Mouse (Mus musculus) midbrain, embryonic 10.5 days (tissue): ENCODE results near the gene Cox7a1. TPM values are rescaled to one million over a fixed set of nuclear protein-coding genes. Genes with fewer than 3 reads are reported as not detected.

Source experiments
- DNase-seq: peaks from one replicate; pipeline ENCODE4 v3.0.0-alpha.2; 2017; ENCODE audit warnings: low spot score
- H3K27ac ChIP-seq: fragments of 300-500 bp; sonication (generic); replicated peaks from 2 replicates; pipeline ENCODE4 v1.5.1; 2016; ENCODE audit warnings: mild to moderate bottlenecking
- H3K27me3 ChIP-seq: fragments of 300-500 bp; sonication (generic); 2 replicates; pipeline ENCODE4 v1.6.1; 2016; ENCODE audit warnings: low read depth, mild to moderate bottlenecking; ENCODE audit not compliant: poor library complexity, severe bottlenecking
- H3K36me3 ChIP-seq: fragments of 300-500 bp; sonication (generic); 2 replicates; pipeline ENCODE4 v1.6.1; 2016; ENCODE audit warnings: mild to moderate bottlenecking, moderate library complexity
- H3K4me1 ChIP-seq: fragments of 300-500 bp; sonication (generic); 2 replicates; pipeline ENCODE4 v1.6.1; 2016
- H3K4me3 ChIP-seq: fragments of 300-500 bp; sonication (generic); 2 replicates; pipeline ENCODE4 v1.5.1; 2016; ENCODE audit warnings: mild to moderate bottlenecking, moderate library complexity
- H3K9me3 ChIP-seq: fragments of 300-500 bp; sonication (generic); replicated peaks from 2 replicates; pipeline ENCODE4 v1.6.1; 2016; ENCODE audit warnings: mild to moderate bottlenecking
- WGBS: fragments of 180-500 bp; shearing (Covaris S2); methylation state at CpG from one replicate; pipeline ENCODE4 v1.1.7; 2016; 5-methylcytosine and 5-hydroxymethylcytosine counted together
- polyA plus RNA-seq: library from polyadenylated mRNA; unstranded; fragments of >200 nt; fragmentation: Nextera tagmentation; extraction: Ambion mirVana; gene quantifications from 2 replicates; pipeline ENCODE4 v1.2.1, GENCODE M21; 2016

Cox7a1 gene
- polyA plus RNA-seq, 1 experiment from 2014 or later = 7.2 TPM

GRCm38 (mm10) chr7:30234276-30234858 is 50.4 kb downstream of the Cox7a1 start:
- Histone ChIP-seq H3K9me3 (no peaks in the 10 kb centered on the region), H3K36me3 (peaks cover 33% of the 10 kb centered on the region), H3K4me3 (no peak overlapping the region), H3K27me3 (no peaks in the 10 kb centered on the region), H3K4me1 (peaks cover 22% of the 10 kb centered on the region), H3K27ac (no peak overlapping the region)
- 94% methylated on average over 15 of the region's 15 CpGs for WGBS
- no peak for DNase-seq

GRCm38 (mm10) chr7:30235091-30235490 is 51.1 kb downstream of the Cox7a1 start:
- Histone ChIP-seq H3K27ac (no peak overlapping the region), H3K27me3 (no peaks in the 10 kb centered on the region), H3K9me3 (no peaks in the 10 kb centered on the region), H3K4me3 (no peak overlapping the region), H3K4me1 (peaks cover 22% of the 10 kb centered on the region), H3K36me3 (peaks cover 34% of the 10 kb centered on the region)
- no peak for DNase-seq
- WGBS = 89% methylated on average over 8 of the region's 8 CpGs

DNA sequence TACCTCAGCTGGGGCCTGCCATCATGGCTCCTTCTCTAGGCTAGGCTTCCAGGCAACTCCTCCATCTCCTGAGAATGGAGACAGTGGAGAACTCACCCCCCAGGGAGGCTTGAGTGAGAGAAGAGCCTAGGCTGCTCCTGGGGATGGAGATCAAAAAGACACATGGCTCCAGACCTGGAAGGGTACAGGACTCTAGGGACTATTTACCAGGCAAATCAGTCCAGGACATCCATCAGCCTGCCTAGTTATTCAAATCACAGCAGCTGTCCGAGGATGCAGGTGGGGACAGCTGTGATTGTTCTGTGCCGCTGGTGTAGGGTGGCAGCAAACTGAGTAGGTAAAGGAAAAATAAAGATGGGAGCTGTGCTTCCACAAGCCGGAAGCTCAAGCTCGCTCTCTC is 51.7 kb downstream of the Cox7a1 start, which contains the start of gene Ovol3:
Ovol3 (minus strand) TSS at position 101 of the 400 bp plus-strand sequence.
- DNase-seq = no peak
- H3K36me3 ChIP-seq = peaks cover 39% of the 10 kb centered on the region
- WGBS = 91% methylated on average over 4 of the region's 4 CpGs
- peaks cover 19% of the 10 kb centered on the region for H3K4me1 ChIP-seq
- no peak within 1 kb of the TSS for H3K27ac ChIP-seq
- no peaks in the 10 kb centered on the region for H3K27me3 ChIP-seq
- H3K9me3 ChIP-seq = no peaks in the 10 kb centered on the region
- H3K4me3 ChIP-seq = no peak within 1 kb of the TSS

Other genes with a start within 250 kb of the Cox7a1 start
- 12.7 and 15.8 TPM in 2 replicates for gene Zfp74, start 230.1 kb upstream of the Cox7a1 start, polyA plus RNA-seq
- 22.8 and 23.3 TPM in 2 replicates for gene Zfp568, start 200.2 kb upstream of the Cox7a1 start, polyA plus RNA-seq
- gene Zfp14, start 132.8 kb upstream of the Cox7a1 start, polyA plus RNA-seq = 4.1 and 4.4 TPM in 2 replicates
- 6.8 and 9.2 TPM in 2 replicates for gene Zfp82, start 111.2 kb upstream of the Cox7a1 start, polyA plus RNA-seq
- gene Gm26920, start 93.7 kb upstream of the Cox7a1 start, polyA plus RNA-seq = 1.3 and 2.2 TPM in 2 replicates
- 14.3 and 18.5 TPM in 2 replicates for gene Zfp566, start 93.6 kb upstream of the Cox7a1 start, polyA plus RNA-seq
- 113 and 116 TPM in 2 replicates for gene Zfp260, start 89.4 kb upstream of the Cox7a1 start, polyA plus RNA-seq
- 10.6 and 13.0 TPM in 2 replicates for gene Zfp382, start 62.2 kb upstream of the Cox7a1 start, polyA plus RNA-seq
- gene Zfp146, start 14.4 kb upstream of the Cox7a1 start, polyA plus RNA-seq = 17.0 and 21.2 TPM in 2 replicates
- gene Capns1, start 14.7 kb downstream of the Cox7a1 start, polyA plus RNA-seq = 52.1 and 55.5 TPM in 2 replicates
- gene Polr2i, start 47.8 kb downstream of the Cox7a1 start, polyA plus RNA-seq = 155 and 162 TPM in 2 replicates
- gene Tbcb, start 48.1 kb downstream of the Cox7a1 start, polyA plus RNA-seq = 274 and 283 TPM in 2 replicates
- not detected in 2 replicates for gene Ovol3, start 51.6 kb downstream of the Cox7a1 start, polyA plus RNA-seq
- 0.32 and 0.55 TPM in 2 replicates for gene Thap8, start 96.0 kb downstream of the Cox7a1 start, polyA plus RNA-seq
- 18.0 and 21.6 TPM in 2 replicates for gene Wdr62, start 96.3 kb downstream of the Cox7a1 start, polyA plus RNA-seq
- gene Clip3, start 107.6 kb downstream of the Cox7a1 start, polyA plus RNA-seq = 54.9 and 76.3 TPM in 2 replicates
- 95.4 and 96.9 TPM in 2 replicates for gene Alkbh6, start 124.6 kb downstream of the Cox7a1 start, polyA plus RNA-seq
- gene Syne4, start 130.7 kb downstream of the Cox7a1 start, polyA plus RNA-seq = 13.7 and 14.8 TPM in 2 replicates
- gene E130208F15Rik, start 137.6 kb downstream of the Cox7a1 start, polyA plus RNA-seq = 2.6 and 4.6 TPM in 2 replicates
- 19.3 and 22.5 TPM in 2 replicates for gene Sdhaf1, start 139.8 kb downstream of the Cox7a1 start, polyA plus RNA-seq
- 5.4 and 6.2 TPM in 2 replicates for gene Lrfn3, start 178.6 kb downstream of the Cox7a1 start, polyA plus RNA-seq
- 15.7 and 19.6 TPM in 2 replicates for gene Tyrobp, start 229.6 kb downstream of the Cox7a1 start, polyA plus RNA-seq
- 0.35 TPM in 1 of 2 replicates, not detected in the other for gene Hcst, start 235.7 kb downstream of the Cox7a1 start, polyA plus RNA-seq
- 1.4 and 1.5 TPM in 2 replicates for gene Nfkbid, start 237.6 kb downstream of the Cox7a1 start, polyA plus RNA-seq